Mouse (Mus musculus) liver, embryonic 14.5 days (tissue): ENCODE data around the gene Lrp1.

Source experiments
- CTCF ChIP-seq: IDR thresholded peaks from 2 replicates; pipeline ENCODE4 v1.5.1; 2016; ENCODE audit warnings: antibody characterized with exemption, low read depth, control low read depth
- EP300 ChIP-seq: IDR thresholded peaks from 2 replicates; pipeline ENCODE4 v1.6.1; 2016; ENCODE audit warnings: antibody characterized with exemption, low read depth

- TF ChIP-seq CTCF (no peak), EP300 (no peak)
Measured at GRCm38 (mm10) chr10:127572281-127572680, 48.7 kb downstream of the Lrp1 start.
